Mouse (Mus musculus) kidney, postnatal 0 days (tissue): ENCODE results near the gene Tmem63a. TPM values are rescaled to one million over a fixed set of nuclear protein-coding genes. Genes with fewer than 3 reads are reported as not detected.

Experiments used
- ATAC-seq: fragments of 200-750 bp; cut with Nextera tagmentation; replicated peaks from 2 replicates; pipeline ENCODE4 v1.8.0; 2017; ENCODE audit warnings: low read depth, moderate number of reproducible peaks, moderate TSS enrichment, moderate library complexity; ENCODE audit not compliant: low FRiP score
- DNase-seq: peaks from one replicate; pipeline ENCODE4 v3.0.0-alpha.2; 2016; ENCODE audit warnings: low spot score
- H3K27ac ChIP-seq: fragments of 300-500 bp; sonication (generic); 2 replicates; pipeline ENCODE4 v1.5.1; 2014; ENCODE audit warnings: mild to moderate bottlenecking
- H3K27me3 ChIP-seq: fragments of 300-500 bp; sonication (generic); 2 replicates; pipeline ENCODE4 v1.6.1; 2014; ENCODE audit warnings: low read length, mixed read lengths; ENCODE audit not compliant: insufficient read depth
- H3K36me3 ChIP-seq: fragments of 300-500 bp; sonication (generic); 2 replicates; pipeline ENCODE4 v1.6.1; 2014; ENCODE audit warnings: low read length, mixed read lengths; ENCODE audit not compliant: insufficient read depth
- H3K4me1 ChIP-seq: fragments of 300-500 bp; sonication (generic); replicated peaks from 2 replicates; pipeline ENCODE4 v1.6.1; 2014; ENCODE audit warnings: antibody characterized with exemption, low read length, mixed read lengths; ENCODE audit not compliant: insufficient read depth
- H3K4me2 ChIP-seq: fragments of 300-500 bp; sonication (generic); 2 replicates; pipeline ENCODE4 v1.6.1; 2014; ENCODE audit warnings: mild to moderate bottlenecking, low read length, moderate library complexity, mixed read lengths
- H3K4me3 ChIP-seq: fragments of 300-500 bp; sonication (generic); replicated peaks from 2 replicates; pipeline ENCODE4 v1.5.1; 2014; ENCODE audit warnings: low read depth, low read length
- H3K9ac ChIP-seq: fragments of 300-500 bp; sonication (generic); 2 replicates; pipeline ENCODE4 v1.6.1; 2014; ENCODE audit warnings: low read depth, low read length
- H3K9me3 ChIP-seq: fragments of 300-500 bp; sonication (generic); replicated peaks from 2 replicates; pipeline ENCODE4 v1.6.1; 2016; ENCODE audit warnings: low read length, inconsistent platforms, mixed read lengths
- CTCF ChIP-seq: IDR thresholded peaks from 2 replicates; pipeline ENCODE4 v1.5.1; 2016; ENCODE audit warnings: antibody characterized with exemption, low read depth, mild to moderate bottlenecking, moderate library complexity
- WGBS: fragments of 180-500 bp; shearing (Covaris S2); extraction: QIAGEN DNeasy Blood & Tissue Kit; methylation state at CpG from one replicate; pipeline ENCODE4 v1.1.7; 2014; 5-methylcytosine and 5-hydroxymethylcytosine counted together
- polyA plus RNA-seq: library from polyadenylated mRNA; unstranded; fragments of >200 nt; fragmentation: Nextera tagmentation; extraction: Ambion mirVana; gene quantifications from 2 replicates; pipeline ENCODE4 v1.2.1, GENCODE M21; 2015

Gene Tmem63a
- polyA plus RNA-seq, 1 experiment from 2014 or later, result 10.6 TPM

DNA sequence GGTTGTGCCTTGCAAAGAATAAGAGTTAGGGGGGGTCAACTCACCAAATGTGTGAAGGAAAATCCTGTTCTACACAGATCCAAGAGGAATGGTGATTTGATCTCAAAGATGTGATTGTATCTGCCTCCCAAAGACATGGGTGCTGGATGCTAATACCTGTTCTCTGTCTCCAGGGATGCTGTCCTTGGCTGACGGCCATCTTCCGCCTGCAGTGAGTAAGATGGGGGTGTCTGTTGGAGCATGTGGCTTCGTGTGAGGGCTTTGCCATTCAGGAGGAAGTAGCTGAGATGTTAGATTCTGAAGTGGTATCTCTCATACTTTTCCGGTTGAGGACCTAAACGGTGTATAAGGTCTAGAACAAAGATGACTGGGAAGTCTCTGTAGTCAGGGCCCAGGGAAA lies 10.7 kb downstream of the Tmem63a start:
- WGBS, result 84% methylated on average over 5 of the region's 5 CpGs
- Histone ChIP-seq H3K9me3 (no peaks in the 10 kb centered on the region), H3K27ac (no peak overlapping the region), H3K27me3 (no peaks in the 10 kb centered on the region), H3K9ac (no peak overlapping the region), H3K4me1 (no peaks in the 10 kb centered on the region), H3K4me3 (no peak overlapping the region), H3K36me3 (peaks cover 25% of the 10 kb centered on the region; the same call in 1 of the 2 replicates), H3K4me2 (no peak overlapping the region)
- ATAC-seq, result no peak
- DNase-seq, result no peak
- TF ChIP-seq CTCF, result no peak

DNA sequence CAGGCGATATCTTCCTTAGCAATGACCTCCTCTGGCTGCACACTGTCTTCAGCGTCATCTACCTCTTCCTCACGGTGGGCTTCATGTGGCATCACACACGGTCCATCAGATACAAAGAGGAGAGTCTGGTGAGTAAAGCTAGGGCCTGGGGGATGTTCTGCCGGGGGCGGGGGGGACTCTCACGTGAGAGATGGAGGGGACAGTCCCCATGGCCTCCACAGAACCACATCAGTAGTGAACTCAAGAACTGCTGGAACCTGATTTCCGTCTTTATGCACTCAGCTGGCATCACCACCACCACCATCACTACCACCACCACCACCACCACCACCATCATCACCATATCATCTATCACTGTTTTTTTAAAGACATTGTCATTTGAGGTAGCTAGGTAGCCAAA lies 14.3 kb downstream of the Tmem63a start:
- Histone ChIP-seq H3K9ac (no peak overlapping the region), H3K4me1 (no peaks in the 10 kb centered on the region), H3K27ac (no peak overlapping the region), H3K9me3 (no peaks in the 10 kb centered on the region), H3K36me3 (peaks cover 18% of the 10 kb centered on the region; the same call in 1 of the 2 replicates), H3K4me2 (no peak overlapping the region), H3K4me3 (no peak overlapping the region), H3K27me3 (no peaks in the 10 kb centered on the region)
- no peak for DNase-seq
- 92% methylated on average over 8 of the region's 8 CpGs for WGBS
- ATAC-seq, result no peak
- no peak for TF ChIP-seq CTCF

DNA sequence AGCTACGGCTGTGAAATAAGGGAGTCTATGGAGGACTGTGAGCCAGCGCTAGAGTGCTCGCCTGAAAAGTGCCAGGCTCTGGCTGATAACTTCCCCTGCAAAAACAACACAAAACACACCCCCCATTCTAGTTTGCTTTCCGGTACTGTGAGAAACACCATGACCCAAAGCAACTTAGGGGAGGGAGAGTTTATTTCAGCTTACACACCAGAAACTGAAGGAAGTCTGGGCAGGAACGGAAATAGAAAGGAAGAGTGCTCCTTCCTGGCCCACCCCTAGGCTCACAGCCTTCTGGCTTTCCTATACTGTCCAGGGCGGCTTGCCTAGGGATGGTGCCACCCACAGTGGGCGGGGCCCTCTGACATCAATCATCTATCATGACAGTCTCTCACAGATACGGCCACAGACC lies 14.8 kb downstream of the Tmem63a start:
- ATAC-seq (peak; percentile 63), DNase-seq (peak; percentile 53)
- H3K27ac ChIP-seq, result no peak overlapping the region
- no peaks in the 10 kb centered on the region for H3K27me3 ChIP-seq
- H3K9ac ChIP-seq, result no peak overlapping the region
- no peak overlapping the region for H3K4me3 ChIP-seq
- no peak for TF ChIP-seq CTCF
- H3K9me3 ChIP-seq, result no peaks in the 10 kb centered on the region
- no peak overlapping the region for H3K4me2 ChIP-seq
- 72% methylated on average over 8 of the region's 8 CpGs for WGBS
- no peaks in the 10 kb centered on the region for H3K4me1 ChIP-seq
- H3K36me3 ChIP-seq, result peaks cover 18% of the 10 kb centered on the region; the same call in 1 of the 2 replicates

DNA sequence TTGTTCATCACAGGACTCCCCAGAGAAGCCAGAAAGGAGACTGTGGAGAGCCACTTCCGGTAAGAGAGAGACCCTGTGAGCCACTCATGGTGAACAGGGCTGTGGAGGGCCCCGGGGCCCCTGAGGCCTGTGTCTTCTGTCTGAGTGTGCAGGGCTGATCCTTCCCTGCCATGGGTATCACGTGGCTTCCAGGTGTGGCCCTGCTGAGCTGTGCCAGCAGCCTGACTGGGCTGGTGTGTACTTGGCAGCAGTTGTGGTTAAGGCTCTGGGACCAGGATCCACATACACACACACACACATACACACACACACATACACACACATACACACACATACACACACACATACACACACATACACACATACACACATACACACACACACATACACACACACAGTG lies 15.8 kb downstream of the Tmem63a start:
- DNase-seq (no peak), ATAC-seq (no peak)
- no peaks in the 10 kb centered on the region for H3K4me1 ChIP-seq
- no peak overlapping the region for H3K9ac ChIP-seq
- no peak overlapping the region for H3K27ac ChIP-seq
- H3K4me2 ChIP-seq, result no peak overlapping the region
- TF ChIP-seq CTCF, result no peak
- H3K9me3 ChIP-seq, result no peaks in the 10 kb centered on the region
- H3K36me3 ChIP-seq, result peaks cover 18% of the 10 kb centered on the region; the same call in 1 of the 2 replicates
- H3K27me3 ChIP-seq, result no peaks in the 10 kb centered on the region
- H3K4me3 ChIP-seq, result no peak overlapping the region
- 95% methylated on average over 3 of the region's 3 CpGs for WGBS

DNA sequence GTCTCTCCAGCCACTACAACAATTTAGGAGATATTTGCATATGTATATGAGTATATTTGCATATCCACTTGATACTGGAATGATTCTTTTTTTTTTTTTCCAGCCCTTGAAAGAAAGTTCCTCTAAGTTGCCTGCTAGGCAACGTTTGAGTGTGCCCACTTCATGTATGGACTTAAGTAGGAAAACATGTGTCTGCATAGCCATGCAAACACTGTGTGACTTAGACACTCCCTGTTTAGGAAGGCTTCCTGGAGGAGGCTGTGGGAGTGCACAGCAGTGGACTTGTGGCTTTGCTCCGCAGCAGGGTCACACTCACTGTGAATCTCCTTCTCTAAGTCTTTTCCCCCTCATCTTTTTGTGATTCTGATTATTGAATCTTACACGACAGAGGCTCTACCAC lies 16.7 kb downstream of the Tmem63a start:
- DNase-seq (no peak), ATAC-seq (no peak)
- no peak for TF ChIP-seq CTCF
- Histone ChIP-seq H3K9ac (no peak overlapping the region), H3K27ac (no peak overlapping the region), H3K27me3 (no peaks in the 10 kb centered on the region), H3K36me3 (peaks cover 21% of the 10 kb centered on the region; the same call in 1 of the 2 replicates), H3K4me3 (no peak overlapping the region), H3K4me2 (no peak overlapping the region), H3K4me1 (no peaks in the 10 kb centered on the region), H3K9me3 (no peaks in the 10 kb centered on the region)
- WGBS, result 62% methylated on average over 3 of the region's 3 CpGs

DNA sequence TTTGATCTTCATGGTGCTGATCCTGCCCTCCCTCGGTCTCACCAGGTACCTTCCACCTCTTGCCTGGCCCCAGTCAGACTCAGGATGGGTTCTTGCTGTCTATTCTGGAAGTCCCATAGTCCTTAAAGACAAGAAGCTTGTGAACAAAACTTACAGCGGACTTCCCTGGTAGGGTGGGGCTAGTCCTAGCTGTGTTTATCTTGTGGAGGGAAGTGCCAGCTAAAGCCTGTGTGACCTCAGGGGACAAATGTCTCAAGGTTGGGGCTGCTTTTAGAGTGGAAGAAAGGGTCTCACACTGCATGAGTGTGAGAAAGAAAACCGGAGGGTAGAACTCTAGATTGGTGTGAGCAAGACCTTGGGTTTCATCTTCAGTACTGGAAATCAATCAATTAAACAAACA lies 23.6 kb downstream of the Tmem63a start:
- ATAC-seq (no peak), DNase-seq (no peak)
- TF ChIP-seq CTCF, result no peak
- Histone ChIP-seq H3K27me3 (no peaks in the 10 kb centered on the region), H3K4me3 (no peak overlapping the region), H3K4me1 (no peaks in the 10 kb centered on the region), H3K4me2 (no peak overlapping the region), H3K36me3 (0 out of 2 replicates have a peak, but pooled peaks cover 28% of the 10 kb centered on the region), H3K9me3 (no peaks in the 10 kb centered on the region), H3K9ac (no peak overlapping the region), H3K27ac (no peak overlapping the region; the same call in 1 of the 2 replicates)
- 86% methylated on average over 3 of the region's 3 CpGs for WGBS

DNA sequence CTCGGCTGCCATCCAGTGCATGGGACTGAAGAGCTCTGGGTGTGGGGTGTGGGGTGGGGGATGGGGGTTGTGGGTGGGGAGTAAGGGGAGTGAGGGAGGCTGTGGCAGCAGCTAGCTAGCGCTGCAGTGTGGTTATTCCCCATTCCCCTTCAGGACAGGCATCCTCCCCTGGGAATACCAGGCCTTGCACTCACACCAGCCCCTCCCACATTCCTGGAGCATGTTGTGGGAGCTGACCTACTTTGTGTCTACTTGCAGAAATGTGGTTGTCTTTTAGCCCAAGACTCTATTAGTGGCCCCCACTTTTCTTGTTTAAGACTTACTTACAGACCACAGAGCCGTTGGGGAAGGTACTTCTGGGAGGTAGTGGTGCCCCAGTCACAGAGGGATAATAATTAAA lies 24.4 kb downstream of the Tmem63a start:
- Histone ChIP-seq H3K4me3 (no peak overlapping the region), H3K9me3 (no peaks in the 10 kb centered on the region), H3K4me2 (no peak overlapping the region), H3K4me1 (no peaks in the 10 kb centered on the region), H3K27ac (0 out of 2 replicates have a peak overlapping the region, but pooled peaks have one; percentile 4), H3K9ac (no peak overlapping the region), H3K27me3 (no peaks in the 10 kb centered on the region), H3K36me3 (0 out of 2 replicates have a peak, but pooled peaks cover 22% of the 10 kb centered on the region)
- ATAC-seq (0 out of 2 replicates have a peak, but pooled peaks have one; percentile 25), DNase-seq (peak; percentile 80)
- TF ChIP-seq CTCF, result no peak
- 59% methylated on average over 3 of the region's 3 CpGs for WGBS
